Mouse (Mus musculus) embryonic facial prominence, embryonic 14.5 days (tissue): ENCODE results near the gene Tacc2. TPM values are rescaled to one million over a fixed set of nuclear protein-coding genes. Genes with fewer than 3 reads are reported as not detected.

Experiments
- ATAC-seq: fragments of 200-750 bp; cut with Nextera tagmentation; 2 replicates; pipeline ENCODE4 v1.8.0; 2017; ENCODE audit warnings: low read depth, moderate number of reproducible peaks, moderate TSS enrichment
- DNase-seq: peaks from one replicate; pipeline ENCODE4 v3.0.0-alpha.2; 2015; ENCODE audit warnings: low spot score
- H3K27ac ChIP-seq: fragments of 300-500 bp; sonication (generic); replicated peaks from 2 replicates; pipeline ENCODE4 v1.5.1; 2014; ENCODE audit warnings: low read depth, mild to moderate bottlenecking, low read length, moderate library complexity
- H3K27me3 ChIP-seq: fragments of 300-500 bp; sonication (generic); replicated peaks from 2 replicates; pipeline ENCODE4 v1.6.1; 2014; ENCODE audit warnings: low read length; ENCODE audit not compliant: control insufficient read depth, insufficient read depth
- H3K36me3 ChIP-seq: fragments of 300-500 bp; sonication (generic); 2 replicates; pipeline ENCODE4 v1.6.1; 2014; ENCODE audit warnings: low read length, mixed read lengths; ENCODE audit not compliant: control insufficient read depth, insufficient read depth
- H3K4me1 ChIP-seq: fragments of 300-500 bp; sonication (generic); 2 replicates; pipeline ENCODE4 v1.6.1; 2014; ENCODE audit warnings: antibody characterized with exemption, low read length; ENCODE audit not compliant: control insufficient read depth, insufficient read depth
- H3K4me2 ChIP-seq: fragments of 300-500 bp; sonication (generic); 2 replicates; pipeline ENCODE4 v1.6.1; 2014; ENCODE audit warnings: low read depth, mild to moderate bottlenecking, low read length, moderate library complexity, mixed read lengths
- H3K4me3 ChIP-seq: fragments of 300-500 bp; sonication (generic); 2 replicates; pipeline ENCODE4 v1.5.1; 2014; ENCODE audit warnings: low read depth, mild to moderate bottlenecking, low read length
- H3K9ac ChIP-seq: fragments of 300-500 bp; sonication (generic); 2 replicates; pipeline ENCODE4 v1.6.1; 2014; ENCODE audit warnings: low read depth, mild to moderate bottlenecking, low read length, moderate library complexity, mixed read lengths
- H3K9me3 ChIP-seq: fragments of 300-500 bp; sonication (generic); 2 replicates; pipeline ENCODE4 v1.6.1; 2016; ENCODE audit warnings: low read length; ENCODE audit not compliant: control insufficient read depth
- WGBS: fragments of 180-500 bp; shearing (Covaris S2); extraction: QIAGEN DNeasy Blood & Tissue Kit; methylation state at CpG from one replicate; pipeline ENCODE4 v1.1.7; 2014; 5-methylcytosine and 5-hydroxymethylcytosine counted together
- polyA plus RNA-seq: library from polyadenylated mRNA; unstranded; fragments of >200 nt; fragmentation: Nextera tagmentation; extraction: Ambion mirVana; gene quantifications from 2 replicates; pipeline ENCODE4 v1.2.1, GENCODE M21; 2014

Tacc2 gene
- polyA plus RNA-seq, 1 experiment from 2014 or later: 44.4 TPM

DNA sequence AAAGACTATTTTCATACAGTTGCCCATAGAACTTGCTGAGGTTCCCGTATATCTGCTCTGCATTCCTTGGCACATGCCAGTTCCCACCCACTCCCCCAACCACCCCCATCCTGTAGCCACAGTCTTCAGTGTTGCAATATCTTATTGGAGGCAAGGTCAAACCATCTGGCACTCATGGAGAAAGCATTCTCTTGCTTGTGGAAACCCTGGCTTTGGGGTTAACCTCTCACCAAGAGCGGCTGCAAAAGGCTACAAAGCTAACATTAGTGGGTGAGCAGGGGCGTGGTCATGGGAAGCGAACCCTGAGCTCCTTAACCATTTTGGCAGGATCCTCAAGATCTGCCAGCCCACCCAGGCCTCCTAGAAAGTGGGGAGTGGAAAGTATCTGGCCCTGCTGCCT, 59.7 kb downstream of the Tacc2 start:
- no peak overlapping the region for H3K4me3 ChIP-seq
- H3K4me1 ChIP-seq: peaks cover 21% of the 10 kb centered on the region; the same call in 1 of the 2 replicates
- no peaks in the 10 kb centered on the region for H3K27me3 ChIP-seq
- ATAC-seq (no peak), DNase-seq (peak; percentile 80)
- no peak overlapping the region for H3K9ac ChIP-seq
- WGBS: 76% methylated on average over 4 of the region's 4 CpGs
- H3K36me3 ChIP-seq: no peaks in the 10 kb centered on the region
- no peak overlapping the region for H3K27ac ChIP-seq
- no peak overlapping the region for H3K4me2 ChIP-seq
- H3K9me3 ChIP-seq: no peaks in the 10 kb centered on the region

- ATAC-seq (peak; percentile 57; the same call in 1 of the 2 replicates), DNase-seq (peak; percentile 65)
- Histone ChIP-seq H3K4me2 (no peak overlapping the region), H3K27ac (peak overlapping the region; percentile 53; the same call in 1 of the 2 replicates), H3K4me1 (peaks cover 21% of the 10 kb centered on the region; the same call in 1 of the 2 replicates), H3K9me3 (no peaks in the 10 kb centered on the region), H3K36me3 (no peaks in the 10 kb centered on the region), H3K9ac (no peak overlapping the region), H3K27me3 (no peaks in the 10 kb centered on the region), H3K4me3 (no peak overlapping the region)
- 15% methylated on average over 6 of the region's 6 CpGs for WGBS
These were observed 60.6 kb downstream of the Tacc2 start for GRCm38 (mm10) chr7:130637811-130638210.

DNA sequence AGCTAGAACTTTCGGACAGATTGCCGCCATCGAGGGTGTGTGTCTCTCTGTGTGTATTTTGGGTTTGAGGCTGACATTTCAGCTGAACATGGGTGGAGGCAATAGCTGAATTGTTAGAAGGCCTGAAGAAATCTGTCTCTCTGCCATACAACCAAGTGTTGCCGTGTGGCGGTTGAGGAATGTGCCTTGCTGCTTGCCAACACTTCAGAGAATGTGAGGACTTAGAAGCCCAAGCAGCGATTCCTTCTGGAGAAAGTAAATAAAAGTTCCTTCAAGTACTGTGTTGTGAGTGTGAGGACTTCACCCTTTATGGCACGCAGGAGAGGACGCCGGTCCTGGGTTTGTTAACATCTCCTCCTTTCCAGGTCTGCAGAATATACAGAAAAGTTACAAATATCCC, 63.4 kb downstream of the Tacc2 start:
- H3K4me2 ChIP-seq: no peak overlapping the region
- peaks cover 21% of the 10 kb centered on the region; the same call in 1 of the 2 replicates for H3K4me1 ChIP-seq
- no peaks in the 10 kb centered on the region for H3K36me3 ChIP-seq
- H3K9me3 ChIP-seq: no peaks in the 10 kb centered on the region
- no peak overlapping the region for H3K9ac ChIP-seq
- H3K4me3 ChIP-seq: no peak overlapping the region
- 0 out of 2 replicates have a peak overlapping the region, but pooled peaks have one; percentile 28 for H3K27ac ChIP-seq
- ATAC-seq (no peak), DNase-seq (peak; percentile 50)
- no peaks in the 10 kb centered on the region for H3K27me3 ChIP-seq
- 81% methylated on average over 9 of the region's 9 CpGs for WGBS

- H3K36me3 ChIP-seq: no peaks in the 10 kb centered on the region
- H3K27ac ChIP-seq: peak overlapping the region; percentile 97
- H3K9me3 ChIP-seq: no peaks in the 10 kb centered on the region
- ATAC-seq: peak; percentile 64
- peak overlapping the region; percentile 80 for H3K4me3 ChIP-seq
- H3K4me2 ChIP-seq: peak overlapping the region; percentile 95
- H3K4me1 ChIP-seq: peaks cover 24% of the 10 kb centered on the region
- H3K9ac ChIP-seq: peak overlapping the region; percentile 88
- DNase-seq: peak; percentile 81
- WGBS: 14% methylated on average over 13 of the region's 15 CpGs
- H3K27me3 ChIP-seq: no peaks in the 10 kb centered on the region
These were observed 68.2 kb downstream of the Tacc2 start for GRCm38 (mm10) chr7:130645332-130645993.

DNA sequence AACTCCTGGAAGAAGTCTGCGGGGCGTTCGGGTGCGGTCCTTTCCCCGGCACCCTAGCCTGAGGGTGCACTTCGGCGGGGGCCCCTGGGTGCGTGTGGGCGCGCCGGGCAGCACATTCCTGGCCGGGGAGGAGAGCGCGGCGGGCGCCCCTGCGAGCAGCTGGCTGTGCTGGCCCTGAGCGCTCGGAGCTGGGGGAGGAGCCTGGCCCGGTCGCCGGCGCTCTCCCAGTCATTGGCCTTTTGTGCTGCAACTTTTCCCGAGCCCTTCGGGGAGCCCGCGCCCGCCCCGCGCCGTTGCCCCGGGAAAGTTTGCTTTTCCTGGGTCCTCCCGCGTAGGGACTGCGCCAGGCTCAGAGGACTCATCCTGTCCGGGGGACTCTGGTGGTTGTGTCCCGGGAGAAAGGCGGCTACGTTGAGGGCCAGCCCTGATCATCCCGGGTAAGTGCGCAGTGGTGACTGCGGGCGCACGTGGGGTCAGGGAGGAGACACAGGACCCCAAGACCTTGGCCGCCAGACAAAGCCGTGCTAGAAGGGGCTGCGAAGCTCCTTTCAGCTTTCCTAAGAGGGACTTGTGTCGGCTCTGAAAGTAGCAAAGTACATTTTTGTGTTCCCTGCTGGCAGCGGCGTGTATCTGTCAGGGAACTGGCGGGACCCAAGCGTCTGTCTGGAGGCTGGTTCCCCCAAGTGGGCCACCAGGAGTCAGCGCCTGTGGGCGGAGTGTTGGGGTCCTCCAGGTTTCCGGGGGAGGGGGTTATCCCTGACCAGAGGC, 68.9 kb downstream of the Tacc2 start:
- Histone ChIP-seq H3K4me2 (peak overlapping the region; percentile 95), H3K4me1 (peaks cover 23% of the 10 kb centered on the region), H3K27ac (peak overlapping the region; percentile 97), H3K27me3 (no peaks in the 10 kb centered on the region), H3K4me3 (peak overlapping the region; percentile 80), H3K36me3 (no peaks in the 10 kb centered on the region), H3K9ac (peak overlapping the region; percentile 88), H3K9me3 (no peaks in the 10 kb centered on the region)
- under 1% methylated on average over 27 of the region's 55 CpGs for WGBS
- ATAC-seq (peak; percentile 92), DNase-seq (peak; percentile 83)

DNA sequence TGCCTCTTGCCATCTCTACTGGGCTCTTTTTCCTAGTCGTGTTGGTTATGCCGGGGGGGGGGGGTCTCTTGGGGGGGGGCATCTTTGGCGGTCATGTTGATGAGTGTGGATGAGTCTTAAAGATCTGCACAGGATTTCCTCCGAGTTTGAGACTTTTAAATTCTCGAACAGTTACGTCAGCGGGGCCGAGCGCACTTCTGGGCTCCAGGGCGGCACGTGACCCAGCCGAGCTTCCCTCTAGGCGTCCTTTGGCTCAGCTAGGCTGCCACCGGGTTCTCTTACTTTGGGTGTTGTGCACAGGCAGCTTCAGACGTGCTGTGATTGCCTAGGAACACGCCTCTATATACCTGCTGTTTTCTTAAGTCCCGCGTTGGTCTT, 69.5 kb downstream of the Tacc2 start:
- no peaks in the 10 kb centered on the region for H3K9me3 ChIP-seq
- ATAC-seq (peak; percentile 74), DNase-seq (peak; percentile 92)
- no peaks in the 10 kb centered on the region for H3K27me3 ChIP-seq
- peak overlapping the region; percentile 97 for H3K27ac ChIP-seq
- peaks cover 23% of the 10 kb centered on the region for H3K4me1 ChIP-seq
- H3K4me3 ChIP-seq: peak overlapping the region; percentile 80
- H3K4me2 ChIP-seq: peak overlapping the region; percentile 95
- peak overlapping the region; percentile 88 for H3K9ac ChIP-seq
- H3K36me3 ChIP-seq: no peaks in the 10 kb centered on the region
- under 1% methylated on average over 18 of the region's 18 CpGs for WGBS

DNA sequence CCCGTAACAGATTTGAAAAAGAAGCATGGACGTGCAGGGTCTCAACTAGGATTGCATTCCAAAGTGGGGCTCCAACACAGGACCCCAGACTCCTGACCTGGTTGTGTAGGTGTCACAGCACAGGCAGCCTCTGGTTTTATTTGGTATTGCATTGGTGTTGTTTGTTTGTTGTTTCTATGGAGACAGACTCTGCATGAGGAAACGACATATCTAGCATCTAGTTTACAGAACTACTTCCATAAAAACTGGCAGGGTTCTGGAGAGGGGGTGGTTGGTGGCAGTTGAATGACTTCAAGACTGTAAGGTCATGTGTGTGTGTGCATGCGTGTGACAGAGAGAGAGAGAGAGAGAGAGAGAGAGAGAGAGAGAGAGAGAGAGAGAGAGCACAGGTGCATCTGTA, 70.8 kb downstream of the Tacc2 start:
- Histone ChIP-seq H3K27ac (peak overlapping the region; percentile 97; the same call in 1 of the 2 replicates), H3K9ac (peak overlapping the region; percentile 88; the same call in 1 of the 2 replicates), H3K27me3 (no peaks in the 10 kb centered on the region), H3K4me2 (peak overlapping the region; percentile 95), H3K4me3 (no peak overlapping the region), H3K9me3 (no peaks in the 10 kb centered on the region), H3K36me3 (no peaks in the 10 kb centered on the region), H3K4me1 (peaks cover 23% of the 10 kb centered on the region)
- WGBS: 67% methylated on average over 4 of the region's 4 CpGs
- DNase-seq: no peak
- no peak for ATAC-seq

- H3K27me3 ChIP-seq: no peaks in the 10 kb centered on the region
- H3K4me2 ChIP-seq: no peak overlapping the region
- H3K9ac ChIP-seq: no peak overlapping the region
- H3K4me3 ChIP-seq: no peak overlapping the region
- 16% methylated on average over 7 of the region's 7 CpGs for WGBS
- no peak overlapping the region for H3K27ac ChIP-seq
- no peak for ATAC-seq
- peak; percentile 63 for DNase-seq
- H3K9me3 ChIP-seq: no peaks in the 10 kb centered on the region
- H3K4me1 ChIP-seq: peaks cover 30% of the 10 kb centered on the region
- no peaks in the 10 kb centered on the region for H3K36me3 ChIP-seq
These were observed 72.0 kb downstream of the Tacc2 start for GRCm38 (mm10) chr7:130649257-130649656.
